Mouse (Mus musculus): Measurements from ENCODE around the gene Rtcb.

Rtcb gene

GRCm38 (mm10) chr10:85936280-85936965, 21.2 kb downstream of the Rtcb start:
- no peak for DNase-seq

GRCm38 (mm10) chr10:85929962-85930361, 27.7 kb downstream of the Rtcb start:
- DNase-seq = no peak

DNA sequence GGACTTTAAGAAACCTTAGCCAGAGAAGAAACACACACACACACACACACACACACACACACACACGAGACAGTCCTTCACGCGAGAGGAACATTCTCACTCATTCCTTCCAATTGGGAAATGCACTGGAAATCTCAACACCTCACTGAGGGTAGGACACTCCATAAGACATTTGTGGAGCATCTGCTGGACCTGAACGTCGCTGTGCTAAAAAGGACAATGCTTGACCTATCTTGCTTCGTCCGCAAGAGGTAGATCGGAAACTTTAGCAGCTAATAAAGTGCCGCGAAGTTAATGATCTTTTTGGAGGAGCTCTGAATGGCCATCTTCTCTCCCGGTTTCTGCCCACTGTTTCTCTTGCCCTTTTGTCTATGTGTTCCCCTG, 28.4 kb downstream of the Rtcb start:
- DNase-seq = peak; percentile 29

- peak; percentile 87 for DNase-seq
These were observed 29.0 kb downstream of the Rtcb start for GRCm38 (mm10) chr10:85928499-85929207.

DNA sequence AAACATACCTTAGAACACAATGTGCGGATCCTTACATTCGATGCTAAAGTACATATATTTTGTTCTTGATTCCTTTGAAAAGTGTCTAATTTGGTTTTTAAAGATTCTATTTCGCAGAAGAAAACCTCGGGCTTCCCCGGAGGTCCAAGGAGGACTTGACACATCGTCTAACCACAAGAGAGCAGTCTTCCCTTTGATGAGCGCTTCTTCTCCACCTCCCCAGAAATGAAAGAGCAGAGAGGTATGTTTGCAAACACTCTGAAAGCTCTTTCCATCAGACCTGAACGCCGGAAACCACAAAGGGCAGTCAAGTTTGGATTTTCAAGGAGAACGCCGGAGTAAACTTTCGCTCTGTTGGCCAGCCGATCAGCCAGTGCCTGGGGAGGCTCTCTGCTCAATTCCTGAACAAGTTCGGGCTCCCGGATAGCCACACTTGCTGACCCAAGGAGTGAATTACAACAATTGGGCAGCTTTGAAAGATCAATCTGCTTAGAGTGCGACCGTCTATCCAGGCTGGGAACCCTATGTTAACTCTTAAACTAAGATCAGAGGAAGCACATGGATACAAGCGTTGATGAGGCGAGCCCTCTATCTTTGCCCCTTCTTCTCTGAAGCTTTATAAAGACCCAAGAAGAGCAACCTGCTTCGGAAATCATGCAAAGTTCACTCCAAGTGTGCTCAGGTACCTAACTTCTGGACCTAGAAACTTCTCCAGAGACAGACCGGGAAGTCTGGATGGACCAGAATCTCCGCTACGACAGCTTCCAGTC, 29.8 kb downstream of the Rtcb start, which contains the start of gene Ascl4:
Gene Ascl4 (plus strand): TSS at position 6 of the 770 bp plus-strand sequence.
- DNase-seq = peak; percentile 40

DNA sequence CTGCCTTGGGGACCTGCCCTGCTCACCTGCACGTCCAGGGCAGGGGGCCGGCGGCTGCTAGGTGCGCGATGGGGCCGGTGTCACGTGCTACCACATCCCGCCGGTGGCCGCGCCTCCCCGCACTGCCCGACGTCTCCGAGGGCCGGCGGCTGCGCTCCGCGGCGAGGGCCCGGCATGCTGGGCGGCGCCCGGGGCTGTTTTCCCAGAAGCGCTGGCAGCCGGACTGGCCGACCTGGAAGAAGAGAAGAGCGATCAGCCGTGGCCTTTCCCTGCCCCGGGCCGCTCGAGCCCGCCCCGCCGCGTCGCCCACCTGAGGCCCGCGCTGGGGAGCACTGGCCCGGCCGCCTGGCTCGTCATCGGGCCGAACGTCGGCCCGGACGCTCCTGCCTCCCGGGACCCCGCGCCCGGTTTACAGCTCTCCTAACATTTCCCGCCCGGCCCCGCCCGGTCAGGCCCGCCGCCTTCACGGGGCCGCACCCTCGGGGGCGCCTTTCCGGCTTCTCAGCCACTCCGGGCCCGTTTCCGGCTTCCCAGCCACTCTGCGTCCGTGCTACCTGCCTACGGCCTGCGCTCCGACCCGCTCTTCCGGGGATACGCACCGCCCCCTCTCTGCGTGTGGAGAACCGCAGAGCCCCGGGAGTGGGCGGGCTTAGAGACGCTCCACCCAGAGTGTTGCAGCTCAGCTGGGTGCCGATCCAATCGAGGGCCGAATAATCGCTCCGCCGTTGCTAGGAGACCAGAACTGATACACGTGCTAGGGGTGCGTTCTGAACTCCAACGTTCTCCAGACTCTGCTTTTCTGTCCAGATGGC, 40.9 kb downstream of the Rtcb start, which contains the start of gene Prdm4:
Gene Prdm4 (minus strand): TSS at position 645 of the 812 bp plus-strand sequence.
- DNase-seq = peak; percentile 96

Data from cerebellum, adult 9-10 months (tissue).